Mouse (Mus musculus): ENCODE data around the gene Wdr49. TPM values are rescaled to one million over a fixed set of nuclear protein-coding genes. Genes with fewer than 3 reads are reported as not detected.

Wdr49 gene
- polyA plus RNA-seq, 1 experiment from 2014 or later, result 0.12 TPM

DNA sequence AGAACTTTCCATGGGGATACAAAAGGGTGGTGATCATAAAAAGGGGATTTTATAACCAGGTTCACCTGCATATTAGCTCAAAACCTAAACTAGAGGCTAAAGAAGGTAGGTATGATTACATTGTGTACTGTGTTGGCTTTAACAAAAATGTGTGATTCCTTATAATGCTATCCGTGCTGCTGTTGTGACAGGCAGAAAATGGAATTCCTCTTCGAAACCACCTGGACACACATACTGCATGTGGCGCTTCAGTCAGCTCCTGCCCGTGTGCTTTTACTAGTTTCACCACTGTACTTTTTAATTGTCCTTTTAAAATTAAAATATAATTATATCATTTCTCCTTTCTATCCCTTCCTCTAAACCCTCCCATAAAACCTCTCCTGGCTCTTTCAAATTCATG is 86.0 kb downstream of the Wdr49 start:
- H3K4me2 ChIP-seq (replicated peaks), result no peak overlapping the region
- H3K9ac ChIP-seq, result no peak overlapping the region
- no peak overlapping the region for H3K4me3 ChIP-seq (replicated peaks)
- no peaks in the 10 kb centered on the region for H3K4me1 ChIP-seq
- WGBS, result 93% methylated on average over 4 of the region's 4 CpGs
- no peak for ATAC-seq (ENCODE audit: insufficient number of reproducible peaks, low FRiP score, low TSS enrichment, low read depth)
- H3K36me3 ChIP-seq, result no peaks in the 10 kb centered on the region
- H3K9me3 ChIP-seq (replicated peaks), result no peaks in the 10 kb centered on the region
- no peaks in the 10 kb centered on the region for H3K27me3 ChIP-seq
- H3K27ac ChIP-seq (replicated peaks), result no peak overlapping the region

DNA sequence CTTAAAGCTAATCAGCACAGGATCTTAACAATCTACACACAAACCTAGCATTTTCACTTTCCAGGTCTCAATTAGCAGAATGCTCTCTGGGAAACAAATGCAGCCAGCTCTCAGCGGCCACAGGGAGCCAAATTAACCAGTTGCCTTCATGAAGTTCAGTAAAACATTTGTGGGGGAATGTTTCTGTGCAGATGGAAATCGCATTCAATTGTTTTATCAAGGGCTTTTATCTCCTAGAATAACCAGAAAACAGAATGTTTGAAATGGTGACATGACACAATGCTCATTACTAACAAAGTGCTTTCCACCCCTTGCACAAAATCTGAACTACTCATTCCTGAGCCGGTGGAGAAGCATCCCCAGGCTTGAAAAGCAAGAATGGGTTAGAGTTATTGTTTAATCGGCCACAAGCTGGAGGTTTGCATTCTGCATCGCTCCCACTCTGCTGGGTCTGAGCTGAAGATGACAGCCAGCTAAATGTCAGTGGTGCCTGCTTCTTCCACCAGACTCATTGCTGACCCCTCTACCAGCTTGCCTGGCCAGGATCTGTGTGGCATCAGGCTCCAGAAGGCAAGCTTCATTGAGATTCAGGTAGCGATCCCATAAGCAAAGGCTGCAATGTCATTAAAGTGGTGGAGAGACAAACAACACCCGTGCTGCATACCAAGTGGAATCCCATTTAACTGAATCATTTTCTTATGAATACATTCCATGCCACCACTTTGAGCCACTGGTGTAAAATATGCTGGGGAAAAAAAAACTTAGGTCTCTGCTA is 86.6 kb downstream of the Wdr49 start:
- 70% methylated on average over 7 of the region's 7 CpGs for WGBS
- no peak for ATAC-seq (ENCODE audit: insufficient number of reproducible peaks, low FRiP score, low TSS enrichment, low read depth)

DNA sequence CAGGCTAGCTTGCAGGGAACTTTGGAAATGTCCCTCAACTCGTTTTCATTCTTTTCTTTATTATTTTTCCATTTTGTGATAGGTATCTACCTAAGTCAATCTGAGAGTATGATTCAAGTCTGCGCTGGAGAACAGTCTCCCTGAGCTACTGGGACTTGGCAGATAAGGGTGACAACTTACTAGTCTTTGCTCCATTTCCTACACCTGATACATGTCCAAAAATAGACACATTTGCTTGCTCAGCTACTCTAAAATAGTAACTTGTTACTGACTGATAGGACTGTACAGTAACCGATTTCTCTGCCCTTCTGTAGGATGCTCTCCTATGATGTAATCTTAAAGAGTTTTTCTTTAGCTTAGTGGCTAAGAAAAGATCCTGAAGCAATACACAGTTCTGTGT is 87.5 kb downstream of the Wdr49 start:
- H3K27ac ChIP-seq (replicated peaks), result no peak overlapping the region
- no peak for ATAC-seq (ENCODE audit: insufficient number of reproducible peaks, low FRiP score, low TSS enrichment, low read depth)
- no peaks in the 10 kb centered on the region for H3K4me1 ChIP-seq
- H3K9ac ChIP-seq, result no peak overlapping the region
- no peaks in the 10 kb centered on the region for H3K9me3 ChIP-seq (replicated peaks)
- H3K4me3 ChIP-seq (replicated peaks), result no peak overlapping the region
- no peak overlapping the region for H3K4me2 ChIP-seq (replicated peaks)
- H3K27me3 ChIP-seq, result no peaks in the 10 kb centered on the region
- 60% methylated on average over 3 of the region's 3 CpGs for WGBS
- no peaks in the 10 kb centered on the region for H3K36me3 ChIP-seq

More for the DNA sequence above, 86.6 kb downstream of the Wdr49 start:
- H3K27me3 ChIP-seq, result no peaks in the 10 kb centered on the region
- H3K36me3 ChIP-seq, result no peaks in the 10 kb centered on the region
- no peaks in the 10 kb centered on the region for H3K9me3 ChIP-seq (replicated peaks)
- H3K9ac ChIP-seq, result no peak overlapping the region
- H3K4me1 ChIP-seq, result no peaks in the 10 kb centered on the region
- no peak overlapping the region for H3K27ac ChIP-seq (replicated peaks)
- no peak overlapping the region for H3K4me2 ChIP-seq (replicated peaks)
- H3K4me3 ChIP-seq (replicated peaks), result no peak overlapping the region

DNA sequence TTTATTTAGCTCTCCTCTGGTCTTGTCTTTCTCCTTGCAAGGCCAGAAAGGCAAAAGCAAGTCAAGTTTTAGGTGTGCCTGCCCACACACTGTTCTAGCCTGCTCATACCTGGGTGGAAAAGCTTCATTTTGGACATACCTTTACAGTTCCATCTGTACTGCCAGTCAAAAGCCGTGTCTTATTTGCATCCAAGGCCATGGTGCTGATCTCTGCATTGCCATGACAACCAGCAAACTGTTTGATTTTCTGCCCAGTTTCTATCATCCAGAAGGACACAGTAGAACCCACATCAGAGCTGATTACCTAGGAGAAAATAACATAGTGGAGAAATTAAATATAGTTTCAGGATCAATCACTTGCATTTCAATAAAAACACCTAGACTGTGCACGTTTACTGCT is 100.2 kb downstream of the Wdr49 start:
- Histone ChIP-seq H3K36me3 (no peaks in the 10 kb centered on the region), H3K9me3 (replicated peaks) (no peaks in the 10 kb centered on the region), H3K27me3 (no peaks in the 10 kb centered on the region), H3K9ac (no peak overlapping the region), H3K4me2 (replicated peaks) (no peak overlapping the region), H3K27ac (replicated peaks) (no peak overlapping the region), H3K4me1 (no peaks in the 10 kb centered on the region), H3K4me3 (replicated peaks) (no peak overlapping the region)
- ATAC-seq (ENCODE audit: insufficient number of reproducible peaks, low FRiP score, low TSS enrichment, low read depth), result no peak
- 57% methylated on average over 2 of the region's 2 CpGs for WGBS

DNA sequence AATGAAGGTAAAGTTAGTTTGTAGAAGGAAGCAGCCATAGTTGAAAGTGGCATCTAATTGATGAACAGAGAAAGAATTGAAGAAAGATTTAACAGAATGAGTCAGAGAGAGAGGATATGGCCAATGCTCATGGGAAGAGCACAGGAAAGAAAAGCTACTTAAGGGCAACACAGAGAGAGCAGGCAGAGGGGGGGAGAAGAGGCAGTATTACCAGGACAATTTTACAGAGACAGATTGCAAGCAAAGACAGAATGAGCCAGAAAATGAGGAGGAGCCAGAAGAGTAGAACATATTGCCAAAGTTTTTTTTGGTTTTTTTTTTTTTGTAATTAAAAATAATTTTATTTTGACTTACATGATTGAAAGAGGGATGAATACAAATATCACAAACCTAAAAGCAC is 128.0 kb downstream of the Wdr49 start:
- Histone ChIP-seq H3K9ac (no peak overlapping the region), H3K4me2 (replicated peaks) (no peak overlapping the region), H3K27ac (replicated peaks) (no peak overlapping the region), H3K27me3 (no peaks in the 10 kb centered on the region), H3K4me1 (no peaks in the 10 kb centered on the region), H3K4me3 (replicated peaks) (no peak overlapping the region), H3K9me3 (replicated peaks) (no peaks in the 10 kb centered on the region), H3K36me3 (no peaks in the 10 kb centered on the region)
- no peak for ATAC-seq (ENCODE audit: insufficient number of reproducible peaks, low FRiP score, low TSS enrichment, low read depth)

DNA sequence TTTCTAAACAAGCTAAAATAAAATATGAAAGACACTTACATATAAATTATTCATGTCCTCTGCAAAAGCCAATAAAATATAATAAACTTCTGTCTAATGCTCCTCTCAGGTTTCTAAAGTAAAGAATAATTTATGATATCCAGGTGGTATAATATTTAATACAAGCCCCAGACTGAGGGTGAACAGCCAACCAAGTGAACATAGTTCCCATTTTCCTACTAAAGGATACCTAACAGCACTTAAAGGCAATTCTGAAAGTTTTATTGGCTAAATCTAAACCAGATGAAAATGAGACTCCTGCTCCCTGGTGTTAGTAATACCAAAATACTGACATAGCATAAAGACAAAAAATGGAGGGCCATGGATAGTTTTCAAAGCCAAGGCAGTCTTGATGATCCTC is 144.8 kb downstream of the Wdr49 start:
- Histone ChIP-seq H3K4me2 (replicated peaks) (no peak overlapping the region), H3K9ac (no peak overlapping the region), H3K4me1 (no peaks in the 10 kb centered on the region), H3K27me3 (no peaks in the 10 kb centered on the region), H3K36me3 (no peaks in the 10 kb centered on the region), H3K27ac (replicated peaks) (no peak overlapping the region), H3K4me3 (replicated peaks) (no peak overlapping the region), H3K9me3 (replicated peaks) (no peaks in the 10 kb centered on the region)
- ATAC-seq (ENCODE audit: insufficient number of reproducible peaks, low FRiP score, low TSS enrichment, low read depth), result no peak

DNA sequence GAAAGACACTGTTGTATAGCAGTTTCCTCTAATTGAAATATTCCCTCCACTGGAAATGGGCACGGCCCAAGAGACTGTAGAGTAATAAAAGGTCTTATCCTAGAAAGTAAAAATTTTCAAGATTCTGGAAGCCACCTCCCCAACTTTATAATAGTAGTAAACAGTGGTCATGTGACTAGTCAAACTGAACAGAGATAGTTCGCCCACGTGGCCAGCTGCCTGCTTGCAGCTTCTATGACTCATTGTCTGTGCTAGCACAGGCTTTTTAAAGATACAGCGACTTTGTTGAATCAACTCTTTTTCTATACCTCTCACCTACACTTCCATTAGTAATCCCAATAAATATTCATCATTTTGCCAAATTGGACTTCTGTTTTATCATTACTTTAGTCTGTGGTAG is 161.0 kb downstream of the Wdr49 start:
- no peak overlapping the region for H3K9ac ChIP-seq
- H3K4me2 ChIP-seq (replicated peaks), result no peak overlapping the region
- no peaks in the 10 kb centered on the region for H3K36me3 ChIP-seq
- H3K27me3 ChIP-seq, result no peaks in the 10 kb centered on the region
- H3K4me3 ChIP-seq (replicated peaks), result no peak overlapping the region
- H3K4me1 ChIP-seq, result no peaks in the 10 kb centered on the region
- WGBS, result 78% methylated on average over 4 of the region's 4 CpGs
- H3K27ac ChIP-seq (replicated peaks), result no peak overlapping the region
- ATAC-seq (ENCODE audit: insufficient number of reproducible peaks, low FRiP score, low TSS enrichment, low read depth), result no peak
- H3K9me3 ChIP-seq (replicated peaks), result no peaks in the 10 kb centered on the region

DNA sequence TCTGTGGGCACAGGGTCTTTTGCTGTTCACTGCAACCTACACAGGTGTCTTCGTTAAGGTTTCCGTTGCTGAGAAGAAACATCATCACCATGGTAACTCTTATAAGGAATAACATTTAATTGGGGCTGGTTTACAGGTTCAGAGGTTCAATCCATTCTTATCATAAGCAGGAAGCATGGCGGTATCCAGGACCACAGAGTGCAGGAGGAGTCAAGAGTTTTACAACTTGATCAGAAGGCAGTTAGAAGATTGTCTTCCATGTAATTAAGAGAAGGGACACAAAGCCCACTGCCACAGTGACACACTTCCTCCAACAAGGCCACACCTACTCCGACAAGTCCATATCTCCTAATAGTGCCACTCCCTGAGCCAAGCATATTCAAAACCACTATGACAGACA is 173.1 kb downstream of the Wdr49 start:
- Histone ChIP-seq H3K9ac (no peak overlapping the region), H3K9me3 (replicated peaks) (no peaks in the 10 kb centered on the region), H3K27me3 (no peaks in the 10 kb centered on the region), H3K4me2 (replicated peaks) (no peak overlapping the region), H3K4me1 (no peaks in the 10 kb centered on the region), H3K36me3 (no peaks in the 10 kb centered on the region), H3K4me3 (replicated peaks) (no peak overlapping the region), H3K27ac (replicated peaks) (no peak overlapping the region)
- WGBS, result 87% methylated on average over 4 of the region's 4 CpGs
- no peak for ATAC-seq (ENCODE audit: insufficient number of reproducible peaks, low FRiP score, low TSS enrichment, low read depth)

DNA sequence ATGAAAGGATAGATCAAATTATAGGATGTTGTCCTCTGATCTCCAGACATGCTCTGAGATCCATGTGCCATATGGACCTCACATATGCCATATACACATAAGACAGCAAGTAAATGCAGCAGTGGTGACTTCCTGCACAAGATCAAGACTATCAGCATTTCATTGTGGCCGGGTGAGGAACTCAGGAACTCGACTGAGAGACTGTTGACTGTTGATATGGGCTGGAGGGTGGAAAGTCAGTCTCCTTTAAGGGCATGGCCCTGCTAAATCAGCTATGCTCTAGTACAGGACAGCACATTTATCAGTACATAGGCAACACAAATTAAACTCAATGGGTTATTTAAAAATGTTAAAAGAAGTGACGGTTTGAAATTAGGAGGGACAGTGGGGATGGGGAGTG is 173.7 kb downstream of the Wdr49 start:
- no peak overlapping the region for H3K4me2 ChIP-seq (replicated peaks)
- H3K4me3 ChIP-seq (replicated peaks), result no peak overlapping the region
- H3K27ac ChIP-seq (replicated peaks), result no peak overlapping the region
- H3K36me3 ChIP-seq, result no peaks in the 10 kb centered on the region
- 72% methylated on average over 3 of the region's 3 CpGs for WGBS
- H3K4me1 ChIP-seq, result no peaks in the 10 kb centered on the region
- no peak overlapping the region for H3K9ac ChIP-seq
- no peak for ATAC-seq (ENCODE audit: insufficient number of reproducible peaks, low FRiP score, low TSS enrichment, low read depth)
- no peaks in the 10 kb centered on the region for H3K27me3 ChIP-seq
- no peaks in the 10 kb centered on the region for H3K9me3 ChIP-seq (replicated peaks)

DNA sequence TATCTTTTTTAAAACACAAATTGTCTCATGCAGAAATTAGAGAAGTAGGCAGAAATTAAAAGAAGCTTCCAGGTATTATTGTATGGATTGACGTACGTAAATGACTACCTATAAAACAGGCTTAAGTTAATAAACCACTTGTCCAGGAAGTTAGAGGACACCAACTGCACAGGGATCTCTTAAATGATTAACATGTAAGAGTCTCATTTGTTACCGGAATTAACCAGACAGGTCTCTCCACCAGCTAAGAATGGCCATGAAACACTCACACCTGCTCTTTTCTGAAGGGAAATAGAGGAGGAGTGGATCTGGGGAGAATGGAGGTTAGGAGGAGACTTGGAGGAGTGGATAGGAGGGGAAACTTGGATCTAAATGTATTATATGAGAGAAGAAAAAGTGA is 176.4 kb downstream of the Wdr49 start:
- H3K27me3 ChIP-seq, result no peaks in the 10 kb centered on the region
- ATAC-seq (ENCODE audit: insufficient number of reproducible peaks, low FRiP score, low TSS enrichment, low read depth), result no peak
- H3K9me3 ChIP-seq (replicated peaks), result no peaks in the 10 kb centered on the region
- 86% methylated on average over 3 of the region's 3 CpGs for WGBS
- no peaks in the 10 kb centered on the region for H3K4me1 ChIP-seq
- no peak overlapping the region for H3K9ac ChIP-seq
- no peak overlapping the region for H3K4me2 ChIP-seq (replicated peaks)
- H3K4me3 ChIP-seq (replicated peaks), result no peak overlapping the region
- H3K27ac ChIP-seq (replicated peaks), result no peak overlapping the region
- H3K36me3 ChIP-seq, result no peaks in the 10 kb centered on the region

DNA sequence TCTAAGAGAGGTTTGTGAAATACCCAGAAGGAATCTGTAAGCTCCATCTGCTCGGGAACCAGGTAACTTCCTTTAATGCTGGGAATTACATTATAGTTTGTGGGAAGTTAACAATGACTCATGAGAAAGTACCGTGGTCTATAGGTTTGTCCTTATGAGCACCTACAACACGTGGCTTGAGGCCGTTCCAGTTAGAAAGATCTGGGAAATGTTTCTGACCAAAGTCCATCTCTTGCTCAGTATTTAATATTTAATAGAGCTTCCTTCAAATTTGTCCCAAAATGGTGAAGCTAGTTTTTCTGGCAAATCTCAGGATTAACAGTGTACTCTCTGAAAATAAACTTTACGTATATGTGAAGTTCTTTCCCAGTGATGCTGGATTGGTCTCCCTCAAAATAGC is 177.3 kb downstream of the Wdr49 start:
- no peak overlapping the region for H3K9ac ChIP-seq
- H3K4me1 ChIP-seq, result no peaks in the 10 kb centered on the region
- no peak overlapping the region for H3K4me2 ChIP-seq (replicated peaks)
- no peak for ATAC-seq (ENCODE audit: insufficient number of reproducible peaks, low FRiP score, low TSS enrichment, low read depth)
- no peaks in the 10 kb centered on the region for H3K36me3 ChIP-seq
- H3K27me3 ChIP-seq, result no peaks in the 10 kb centered on the region
- WGBS, result 86% methylated on average over 5 of the region's 5 CpGs
- H3K4me3 ChIP-seq (replicated peaks), result no peak overlapping the region
- no peak overlapping the region for H3K27ac ChIP-seq (replicated peaks)
- H3K9me3 ChIP-seq (replicated peaks), result no peaks in the 10 kb centered on the region

DNA sequence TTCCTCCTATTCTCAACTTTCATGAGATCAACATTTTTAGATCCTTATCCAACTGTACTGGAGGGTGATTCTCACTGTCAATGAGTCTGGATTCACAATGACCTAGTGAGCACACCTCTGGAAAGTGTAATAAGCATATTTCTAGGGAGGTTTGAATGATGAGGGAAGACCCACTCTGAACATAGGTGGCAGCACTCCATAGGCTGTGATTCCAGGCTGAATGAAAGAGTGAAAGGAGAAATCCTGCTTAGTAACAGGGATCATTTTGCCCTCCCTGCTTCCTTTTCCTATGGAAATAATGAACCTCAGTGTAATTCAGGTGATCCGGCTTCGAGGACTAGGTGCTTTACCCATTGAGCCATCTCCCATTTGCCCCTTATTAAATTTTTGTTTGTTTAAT is 180.9 kb downstream of the Wdr49 start:
- no peak overlapping the region for H3K4me3 ChIP-seq (replicated peaks)
- H3K4me1 ChIP-seq, result no peaks in the 10 kb centered on the region
- no peak for ATAC-seq (ENCODE audit: insufficient number of reproducible peaks, low FRiP score, low TSS enrichment, low read depth)
- WGBS, result 86% methylated on average over 2 of the region's 2 CpGs
- H3K4me2 ChIP-seq (replicated peaks), result no peak overlapping the region
- H3K27me3 ChIP-seq, result no peaks in the 10 kb centered on the region
- no peak overlapping the region for H3K9ac ChIP-seq
- H3K36me3 ChIP-seq, result no peaks in the 10 kb centered on the region
- H3K9me3 ChIP-seq (replicated peaks), result no peaks in the 10 kb centered on the region
- H3K27ac ChIP-seq (replicated peaks), result no peak overlapping the region

Measured in embryonic facial prominence, embryonic 15.5 days (tissue).